Mouse (Mus musculus): ENCODE results near the gene Gm21992.
A peak's percentile ranks its signal among the peaks of the same experiment; 100 is the strongest.

The Gm21992 gene

GRCm38 (mm10) chr19:4747631-4748312, 63.6 kb downstream of the Gm21992 start:
- DNase-seq = peak; percentile 60 to 76

- peak; percentile 83 to 90 for DNase-seq
Measured at GRCm38 (mm10) chr19:4746611-4747010, 64.8 kb downstream of the Gm21992 start.

GRCm38 (mm10) chr19:4745681-4746080, 65.7 kb downstream of the Gm21992 start:
- peak; percentile 68 to 75 for DNase-seq

GRCm38 (mm10) chr19:4745057-4745456, 66.4 kb downstream of the Gm21992 start:
- peak; percentile 59 to 73 for DNase-seq

GRCm38 (mm10) chr19:4744026-4744425, 67.4 kb downstream of the Gm21992 start:
- no peak for DNase-seq

- DNase-seq = peak in 1 of 2 experiments; percentile 68
Measured at GRCm38 (mm10) chr19:4743524-4743923, 67.9 kb downstream of the Gm21992 start.

GRCm38 (mm10) chr19:4742229-4742628, 69.2 kb downstream of the Gm21992 start:
- no peak for DNase-seq

GRCm38 (mm10) chr19:4741482-4741881, 69.9 kb downstream of the Gm21992 start:
- DNase-seq = no peak

GRCm38 (mm10) chr19:4739762-4740161, 71.7 kb downstream of the Gm21992 start:
- DNase-seq = no peak

- DNase-seq = no peak
Measured at GRCm38 (mm10) chr19:4739053-4739452, 72.4 kb downstream of the Gm21992 start.

- DNase-seq = no peak
Measured at GRCm38 (mm10) chr19:4737866-4738265, 73.5 kb downstream of the Gm21992 start.

- DNase-seq = no peak
Measured at GRCm38 (mm10) chr19:4733052-4733451, 78.4 kb downstream of the Gm21992 start.

GRCm38 (mm10) chr19:4729186-4729585, 82.2 kb downstream of the Gm21992 start:
- DNase-seq = no peak

- peak; percentile 58 to 67 for DNase-seq
Measured at GRCm38 (mm10) chr19:4720671-4721244, 90.7 kb downstream of the Gm21992 start.

GRCm38 (mm10) chr19:4720112-4720511, 91.3 kb downstream of the Gm21992 start:
- DNase-seq = no peak

GRCm38 (mm10) chr19:4719351-4719764, 92.1 kb downstream of the Gm21992 start:
- peak in 1 of 2 experiments; percentile 9 for DNase-seq

- DNase-seq = no peak
Measured at GRCm38 (mm10) chr19:4718716-4719115, 92.7 kb downstream of the Gm21992 start.

- no peak for DNase-seq
Measured at GRCm38 (mm10) chr19:4717281-4717680, 94.1 kb downstream of the Gm21992 start.

- no peak for DNase-seq
Measured at GRCm38 (mm10) chr19:4716756-4717155, 94.7 kb downstream of the Gm21992 start.

GRCm38 (mm10) chr19:4713886-4714285, 97.5 kb downstream of the Gm21992 start:
- no peak for DNase-seq

- peak in 1 of 2 experiments; percentile 59 for DNase-seq
Measured at GRCm38 (mm10) chr19:4712781-4713526, 98.5 kb downstream of the Gm21992 start.

GRCm38 (mm10) chr19:4712156-4712780, 99.1 kb downstream of the Gm21992 start:
- peak; percentile 67 to 73 for DNase-seq

GRCm38 (mm10) chr19:4711601-4712155, 99.7 kb downstream of the Gm21992 start:
- peak; percentile 78 to 83 for DNase-seq

Data from cerebellum, postnatal 25 days (tissue).